In the genomic region with DNA sequence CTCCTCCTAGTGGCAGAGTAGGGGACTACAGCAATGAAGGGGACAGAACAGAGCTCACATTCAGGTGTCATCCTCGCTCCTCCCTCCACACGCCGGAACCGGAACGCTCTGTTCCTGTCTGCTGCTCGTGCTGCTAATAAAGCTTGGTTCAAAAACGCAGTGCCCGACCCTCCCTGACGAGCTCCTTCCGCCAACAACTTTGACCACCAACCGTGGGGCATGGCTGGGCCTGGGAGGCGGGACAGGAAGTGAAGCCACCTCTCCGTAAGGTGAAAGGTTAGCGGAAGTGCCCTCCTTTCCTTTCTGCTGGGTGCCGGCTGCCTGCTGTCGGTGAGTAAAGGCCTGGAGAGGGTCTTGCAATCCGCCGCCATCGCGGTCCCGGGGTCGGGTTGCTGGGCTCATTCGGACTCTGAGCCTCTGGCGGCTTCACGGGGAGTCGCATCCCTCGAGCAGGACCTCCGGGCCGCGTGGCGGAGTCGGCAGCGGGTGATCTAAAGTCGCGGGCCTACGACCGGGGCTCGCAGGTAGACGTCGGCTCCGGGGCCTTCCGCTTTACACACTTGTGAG, we compare ENCODE assay signal across 8 mouse cellular contexts. TPM values are rescaled to one million over a fixed set of nuclear protein-coding genes. Genes with fewer than 3 reads are reported as not detected.
DNase-seq lines count a peak whose midpoint lies in the region; ATAC-seq and TF ChIP-seq lines count a peak whose summit lies in the region.

Gene Rpl27, plus strand, starts transcription at position 172 of the 567 bp plus-strand sequence.

- TF ChIP-seq CTCF in heart, adult 2 months (IDR thresholded peaks at IDR 0.05): peak; percentile 68

- H3K4me3 ChIP-seq in embryonic facial prominence, embryonic 14.5 days (ENCODE audit: low read depth, low read length): peak within 1 kb of the TSS; percentile 83
- H3K4me3 ChIP-seq in heart, adult 2 months: peak within 1 kb of the TSS; percentile 93
- H3K4me3 ChIP-seq in limb, embryonic 13.5 days: peak within 1 kb of the TSS; percentile 85
- H3K4me3 ChIP-seq in midbrain, embryonic 16.5 days (ENCODE audit: low read depth, low read length): peak within 1 kb of the TSS; percentile 59

- H3K36me3 ChIP-seq in embryonic facial prominence, embryonic 14.5 days (ENCODE audit: control insufficient read depth, insufficient read depth, low read length): peaks cover 28% of the 10 kb centered on the region
- H3K36me3 ChIP-seq in heart, adult 2 months (ENCODE audit: control insufficient read depth, insufficient read depth, low read length): peaks cover 18% of the 10 kb centered on the region
- peaks cover 27% of the 10 kb centered on the region for H3K36me3 ChIP-seq in limb, embryonic 13.5 days
- peaks cover 16% of the 10 kb centered on the region for H3K36me3 ChIP-seq in midbrain, embryonic 16.5 days (ENCODE audit: control insufficient read depth, insufficient read depth, low read length)

- peak within 1 kb of the TSS; percentile 94 for H3K27ac ChIP-seq in embryonic facial prominence, embryonic 14.5 days (replicated peaks; ENCODE audit: low read depth, low read length)
- H3K27ac ChIP-seq in heart, adult 2 months: peak within 1 kb of the TSS; percentile 87
- peak within 1 kb of the TSS; percentile 95 for H3K27ac ChIP-seq in limb, embryonic 13.5 days
- peak within 1 kb of the TSS; percentile 86 for H3K27ac ChIP-seq in midbrain, embryonic 16.5 days (ENCODE audit: low read length)

- DNase-seq in 3T3-L1 (ENCODE audit: low read depth, low spot score): peak; percentile 100
- peak; percentile 65 to 94 for DNase-seq in adrenal gland, postnatal 4 days (ENCODE audit: low spot score in 2 of 2)
- DNase-seq in embryonic facial prominence, embryonic 14.5 days (ENCODE audit: low spot score): peak; percentile 100
- DNase-seq in heart, adult 2 months: peak; percentile 93 to 98
- peak; percentile 97 to 99 for DNase-seq in kidney, adult 8-10 months
- DNase-seq in spleen, postnatal 10 days (ENCODE audit: low spot score in 2 of 2): peak; percentile 89 to 96

- H3K27me3 ChIP-seq in embryonic facial prominence, embryonic 14.5 days (replicated peaks; ENCODE audit: control insufficient read depth, insufficient read depth, low read length): no peaks in the 10 kb centered on the region
- H3K27me3 ChIP-seq in heart, adult 2 months (ENCODE audit: control insufficient read depth, insufficient read depth, low read length): no peaks in the 10 kb centered on the region
- H3K27me3 ChIP-seq in limb, embryonic 13.5 days: no peaks in the 10 kb centered on the region
- no peaks in the 10 kb centered on the region for H3K27me3 ChIP-seq in midbrain, embryonic 16.5 days (ENCODE audit: control insufficient read depth, insufficient read depth, low read depth, low read length)

- intact Hi-C loops in heart, adult 2 months (cut with DNase I): loop anchor here (5.0 kb wide), 1 partner anchor 355 kb away; the partner anchor contains the start of gene Mlx

- ATAC-seq in embryonic facial prominence, embryonic 14.5 days (ENCODE audit: low read depth): peak; percentile 99
- peak; percentile 100 for ATAC-seq in limb, embryonic 13.5 days (ENCODE audit: low FRiP score, low read depth)
- peak; percentile 98 for ATAC-seq in midbrain, embryonic 16.5 days

- TF ChIP-seq EP300 in heart, adult 2 months (IDR thresholded peaks at IDR 0.05; ENCODE audit: insufficient read depth, low read depth, low read length): peak; percentile 99

- peak; percentile 94 for TF ChIP-seq POLR2A in heart, adult 2 months (IDR thresholded peaks at IDR 0.05; ENCODE audit: insufficient read depth, low read depth, low read length)

- H3K9ac ChIP-seq in embryonic facial prominence, embryonic 14.5 days (ENCODE audit: low read depth, low read length): peak within 1 kb of the TSS; percentile 98
- H3K9ac ChIP-seq in heart, adult 2 months (ENCODE audit: low read depth, low read length): peak within 1 kb of the TSS; percentile 73
- H3K9ac ChIP-seq in limb, embryonic 13.5 days: peak within 1 kb of the TSS; percentile 98
- peak within 1 kb of the TSS; percentile 69 for H3K9ac ChIP-seq in midbrain, embryonic 16.5 days (ENCODE audit: low read depth, low read length)

- no peaks in the 10 kb centered on the region for H3K9me3 ChIP-seq in embryonic facial prominence, embryonic 14.5 days (ENCODE audit: control insufficient read depth, low read length)
- H3K9me3 ChIP-seq in limb, embryonic 13.5 days: no peaks in the 10 kb centered on the region
- H3K9me3 ChIP-seq in midbrain, embryonic 16.5 days (replicated peaks; ENCODE audit: control insufficient read depth, low read length, poor library complexity, severe bottlenecking): no peaks in the 10 kb centered on the region

- peak within 1 kb of the TSS; percentile 80 for H3K4me2 ChIP-seq in embryonic facial prominence, embryonic 14.5 days (ENCODE audit: low read depth, low read length)
- H3K4me2 ChIP-seq in limb, embryonic 13.5 days (replicated peaks): peak within 1 kb of the TSS; percentile 96
- peak within 1 kb of the TSS; percentile 84 for H3K4me2 ChIP-seq in midbrain, embryonic 16.5 days (ENCODE audit: low read length)

- under 1% methylated on average over 41 of the region's 42 CpGs for WGBS in embryonic facial prominence, embryonic 14.5 days
- under 1% methylated on average over 42 of the region's 42 CpGs for WGBS in heart, adult 2 months
- WGBS in limb, embryonic 13.5 days: under 1% methylated on average over 42 of the region's 42 CpGs
- 0% methylated on average over 42 of the region's 42 CpGs for WGBS in midbrain, embryonic 16.5 days

- peaks cover 10% of the 10 kb centered on the region for H3K4me1 ChIP-seq in embryonic facial prominence, embryonic 14.5 days (ENCODE audit: control insufficient read depth, insufficient read depth, low read length)
- peaks cover 2% of the 10 kb centered on the region; the same call in 1 of the 2 replicates for H3K4me1 ChIP-seq in heart, adult 2 months (ENCODE audit: control insufficient read depth, insufficient read depth, low read length)
- peaks cover 20% of the 10 kb centered on the region for H3K4me1 ChIP-seq in limb, embryonic 13.5 days
- peaks cover 14% of the 10 kb centered on the region for H3K4me1 ChIP-seq in midbrain, embryonic 16.5 days (ENCODE audit: control insufficient read depth, insufficient read depth, low read length)

- no peaks in the 10 kb centered on the region; the same call in 1 of the 2 replicates for H3K79me2 ChIP-seq in heart, adult 2 months (replicated peaks; ENCODE audit: control insufficient read depth, insufficient read depth, low read length)

RNA-seq across cellular contexts. Expression of gene Rpl27, which starts in this region (rescaled TPM):
- total RNA-seq in adrenal gland, postnatal 4 days (2021): 100 to 1,000 TPM in 1 of 2 experiments, 10 to 100 TPM in 1; 90.3 to 116 TPM
- 376 and 406 TPM in 2 replicates for polyA plus RNA-seq in embryonic facial prominence, embryonic 14.5 days (2014; fragmentation: Nextera tagmentation; extraction: Ambion mirVana)
- 10 to 100 TPM; 38.3 to 48.4 TPM for total RNA-seq in heart, adult 2 months (2021)
- 234 and 242 TPM in 2 replicates for polyA plus RNA-seq in heart, adult 2 months (2012; rRNA removed)
- 328 and 347 TPM in 2 replicates for polyA plus RNA-seq in limb, embryonic 13.5 days (2015; fragmentation: Nextera tagmentation; extraction: Ambion mirVana)
- polyA plus RNA-seq in midbrain, embryonic 16.5 days (2015; fragmentation: Nextera tagmentation; extraction: Ambion mirVana): 185 and 220 TPM in 2 replicates

Comparison
In these comparisons a context has a peak if more than half of its experiments do, and no peak if none do; other contexts are left out.
1. Peak in every context shown above with its lines: DNase-seq, ATAC-seq, H3K4me3 ChIP-seq and H3K27ac ChIP-seq.